Mouse (Mus musculus): ENCODE measurements around the gene Aifm2. TPM values are rescaled to one million over a fixed set of nuclear protein-coding genes. Genes with fewer than 3 reads are reported as not detected.

Aifm2 gene
- 27.7 and 29.0 TPM in 2 replicates for polyA plus RNA-seq (2012; rRNA removed)

DNA sequence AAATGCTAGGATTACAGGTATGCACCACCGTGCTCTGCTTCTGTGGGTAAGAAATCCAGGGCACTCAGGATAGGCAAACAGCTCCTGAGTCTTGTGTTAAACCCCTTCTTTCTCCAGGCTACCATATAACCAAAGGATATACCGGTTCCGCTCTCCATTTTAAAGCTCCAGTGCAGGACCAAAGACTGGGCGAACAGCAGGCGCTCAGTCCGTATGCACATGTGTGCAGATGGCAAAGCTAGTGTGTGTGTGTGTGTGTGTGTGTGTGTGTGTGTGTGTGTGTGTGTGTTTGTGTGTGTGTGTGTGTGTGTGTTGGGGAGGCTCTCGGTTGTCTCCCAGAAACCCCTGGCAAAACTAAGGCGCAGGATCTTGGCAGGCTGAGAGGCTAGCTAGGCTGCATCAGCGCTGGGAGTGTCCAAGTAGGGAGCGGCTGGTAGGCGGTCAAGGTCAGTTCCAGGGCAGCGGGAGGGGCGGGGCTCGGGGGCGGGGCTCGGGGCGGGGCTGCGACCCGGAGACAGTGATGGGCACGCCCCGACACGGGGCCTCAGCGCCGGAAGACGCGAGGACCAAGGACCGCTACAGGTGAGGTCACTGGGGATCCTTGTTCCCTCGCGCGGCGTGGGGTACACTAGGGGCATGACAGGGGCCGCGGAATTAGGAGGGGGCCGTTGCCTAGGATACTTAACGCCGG, at the start of gene Aifm2:
Aifm2 (plus strand) TSS at position 493 of the 691 bp plus-strand sequence.
- TF ChIP-seq CTCF (conservative IDR thresholded peaks at IDR 0.05; ENCODE audit: insufficient read depth, insufficient read length, low read depth, low read length), result no peak
- peak; percentile 19 for TF ChIP-seq POLR2A (IDR thresholded peaks at IDR 0.05; ENCODE audit: low read depth, low read length)
- peak; percentile 87 for DNase-seq
- H3K36me3 ChIP-seq (ENCODE audit: control insufficient read depth, insufficient read depth, low read length), result no peaks in the 10 kb centered on the region
- H3K27ac ChIP-seq (ENCODE audit: insufficient read depth, low read depth, low read length), result peak within 1 kb of the TSS; percentile 33; the same call in 1 of the 2 replicates
- 11% methylated on average over 34 of the region's 36 CpGs for WGBS
- H3K4me3 ChIP-seq (ENCODE audit: insufficient read depth, low read depth, low read length), result peak within 1 kb of the TSS; percentile 94
- H3K4me1 ChIP-seq (ENCODE audit: control insufficient read depth, insufficient read depth, low read length), result peaks cover 11% of the 10 kb centered on the region; the same call in 1 of the 2 replicates
- no peaks in the 10 kb centered on the region for H3K27me3 ChIP-seq (replicated peaks; ENCODE audit: control insufficient read depth, insufficient read depth, low read length)

DNA sequence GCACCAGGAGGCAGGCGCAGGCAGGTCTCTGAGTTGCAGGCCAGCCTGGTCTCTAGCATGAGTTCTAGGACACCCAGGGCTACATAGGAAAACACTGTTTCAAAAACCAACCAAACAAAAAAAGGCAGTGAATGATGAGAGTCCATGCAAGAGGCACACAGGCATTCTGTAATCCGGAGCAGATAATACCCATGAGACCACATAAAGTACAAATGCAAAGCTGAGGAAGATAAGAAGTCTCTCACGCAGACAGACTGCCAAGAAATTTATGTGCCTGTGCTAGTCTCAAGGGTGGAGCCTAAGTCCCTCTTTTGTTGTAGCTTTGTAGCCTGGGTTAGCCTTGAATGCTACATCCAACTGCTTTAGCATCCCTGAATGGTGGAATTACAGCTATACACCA, 49.4 kb upstream of the Aifm2 start:
- H3K27me3 ChIP-seq (replicated peaks; ENCODE audit: control insufficient read depth, insufficient read depth, low read length), result no peaks in the 10 kb centered on the region
- no peak for DNase-seq
- H3K27ac ChIP-seq (ENCODE audit: insufficient read depth, low read depth, low read length), result no peak overlapping the region
- TF ChIP-seq CTCF (conservative IDR thresholded peaks at IDR 0.05; ENCODE audit: insufficient read depth, insufficient read length, low read depth, low read length) (no peak), POLR2A (IDR thresholded peaks at IDR 0.05; ENCODE audit: low read depth, low read length) (no peak)
- H3K4me3 ChIP-seq (ENCODE audit: insufficient read depth, low read depth, low read length), result no peak overlapping the region
- WGBS, result 89% methylated on average over 3 of the region's 3 CpGs
- H3K4me1 ChIP-seq (ENCODE audit: control insufficient read depth, insufficient read depth, low read length), result no peaks in the 10 kb centered on the region
- no peaks in the 10 kb centered on the region for H3K36me3 ChIP-seq (ENCODE audit: control insufficient read depth, insufficient read depth, low read length)

DNA sequence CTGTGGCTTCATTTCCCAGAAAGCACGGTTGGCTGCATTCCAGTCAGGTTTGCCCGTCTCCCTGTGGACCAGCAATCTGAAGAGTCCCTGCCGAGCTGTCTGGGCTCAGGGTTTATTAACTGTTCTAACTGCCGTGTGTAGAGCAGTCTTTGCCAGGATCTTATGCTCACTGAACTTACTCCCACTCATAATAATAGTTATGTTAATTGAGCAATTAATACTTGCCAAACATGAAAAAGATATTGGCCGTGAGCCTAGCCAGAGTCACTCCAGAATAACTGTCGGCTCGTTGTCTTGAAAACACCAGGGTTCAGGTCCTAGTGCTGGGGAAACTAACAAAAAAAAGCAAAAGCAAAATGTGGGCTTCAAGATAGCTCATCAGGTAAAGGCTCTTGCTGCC, 45.8 kb upstream of the Aifm2 start:
- no peaks in the 10 kb centered on the region for H3K36me3 ChIP-seq (ENCODE audit: control insufficient read depth, insufficient read depth, low read length)

DNA sequence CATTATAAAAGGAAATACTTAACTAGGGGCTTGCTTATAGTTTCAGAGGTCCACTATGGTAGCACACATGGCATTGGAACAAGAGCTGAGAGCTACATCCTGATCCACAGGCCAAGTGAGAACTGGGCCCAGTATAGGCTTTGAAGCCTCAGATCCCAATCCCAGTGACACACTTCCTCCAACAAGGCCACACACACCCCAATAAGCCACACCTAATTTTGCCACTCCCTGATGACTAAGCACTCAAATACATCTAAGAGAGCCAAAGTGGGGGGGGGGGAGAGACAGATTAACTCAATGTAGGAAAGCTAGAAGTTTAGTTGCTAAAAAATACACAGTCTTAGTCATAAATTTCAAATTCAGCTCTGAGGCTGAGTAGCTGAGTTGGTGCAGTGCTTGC, 45.2 kb upstream of the Aifm2 start:
- no peaks in the 10 kb centered on the region for H3K4me1 ChIP-seq (ENCODE audit: control insufficient read depth, insufficient read depth, low read length)
- no peak overlapping the region for H3K27ac ChIP-seq (ENCODE audit: insufficient read depth, low read depth, low read length)
- H3K27me3 ChIP-seq (replicated peaks; ENCODE audit: control insufficient read depth, insufficient read depth, low read length), result no peaks in the 10 kb centered on the region
- no peak for DNase-seq
- H3K4me3 ChIP-seq (ENCODE audit: insufficient read depth, low read depth, low read length), result no peak overlapping the region
- TF ChIP-seq POLR2A (IDR thresholded peaks at IDR 0.05; ENCODE audit: low read depth, low read length) (no peak), CTCF (conservative IDR thresholded peaks at IDR 0.05; ENCODE audit: insufficient read depth, insufficient read length, low read depth, low read length) (no peak)
- H3K36me3 ChIP-seq (ENCODE audit: control insufficient read depth, insufficient read depth, low read length), result no peaks in the 10 kb centered on the region

More for the DNA sequence above, 45.8 kb upstream of the Aifm2 start:
- DNase-seq, result no peak
- Histone ChIP-seq H3K4me1 (ENCODE audit: control insufficient read depth, insufficient read depth, low read length) (no peaks in the 10 kb centered on the region), H3K4me3 (ENCODE audit: insufficient read depth, low read depth, low read length) (no peak overlapping the region), H3K27ac (ENCODE audit: insufficient read depth, low read depth, low read length) (no peak overlapping the region), H3K27me3 (replicated peaks; ENCODE audit: control insufficient read depth, insufficient read depth, low read length) (no peaks in the 10 kb centered on the region)
- TF ChIP-seq POLR2A (IDR thresholded peaks at IDR 0.05; ENCODE audit: low read depth, low read length) (no peak), CTCF (conservative IDR thresholded peaks at IDR 0.05; ENCODE audit: insufficient read depth, insufficient read length, low read depth, low read length) (no peak)
- 71% methylated on average over 7 of the region's 7 CpGs for WGBS

DNA sequence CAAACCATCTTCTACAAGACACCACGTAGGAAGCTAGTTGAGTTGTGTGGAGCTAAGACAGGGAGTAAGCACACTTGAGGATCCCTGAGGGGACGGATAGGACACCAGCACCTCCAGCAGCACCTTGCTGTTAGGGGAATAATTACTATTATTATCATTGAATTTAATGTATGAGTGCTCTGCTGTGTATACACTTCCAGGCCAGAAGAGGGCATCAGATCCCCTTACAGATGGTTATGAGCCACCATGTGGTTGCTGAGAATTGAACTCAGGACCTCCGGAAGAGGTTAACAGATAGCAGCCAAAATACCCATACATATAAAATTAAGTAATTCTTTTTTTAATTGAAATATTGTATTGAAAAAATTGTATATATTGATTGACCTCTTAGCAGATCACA, 44.3 kb upstream of the Aifm2 start:
- H3K4me1 ChIP-seq (ENCODE audit: control insufficient read depth, insufficient read depth, low read length), result no peaks in the 10 kb centered on the region
- H3K27me3 ChIP-seq (replicated peaks; ENCODE audit: control insufficient read depth, insufficient read depth, low read length), result no peaks in the 10 kb centered on the region
- H3K27ac ChIP-seq (ENCODE audit: insufficient read depth, low read depth, low read length), result no peak overlapping the region
- H3K36me3 ChIP-seq (ENCODE audit: control insufficient read depth, insufficient read depth, low read length), result no peaks in the 10 kb centered on the region
- DNase-seq, result no peak
- H3K4me3 ChIP-seq (ENCODE audit: insufficient read depth, low read depth, low read length), result no peak overlapping the region
- 97% methylated on average over 3 of the region's 3 CpGs for WGBS
- TF ChIP-seq CTCF (conservative IDR thresholded peaks at IDR 0.05; ENCODE audit: insufficient read depth, insufficient read length, low read depth, low read length), result peak; percentile 26; the same call in 1 of the 2 replicates
- TF ChIP-seq POLR2A (IDR thresholded peaks at IDR 0.05; ENCODE audit: low read depth, low read length), result no peak

DNA sequence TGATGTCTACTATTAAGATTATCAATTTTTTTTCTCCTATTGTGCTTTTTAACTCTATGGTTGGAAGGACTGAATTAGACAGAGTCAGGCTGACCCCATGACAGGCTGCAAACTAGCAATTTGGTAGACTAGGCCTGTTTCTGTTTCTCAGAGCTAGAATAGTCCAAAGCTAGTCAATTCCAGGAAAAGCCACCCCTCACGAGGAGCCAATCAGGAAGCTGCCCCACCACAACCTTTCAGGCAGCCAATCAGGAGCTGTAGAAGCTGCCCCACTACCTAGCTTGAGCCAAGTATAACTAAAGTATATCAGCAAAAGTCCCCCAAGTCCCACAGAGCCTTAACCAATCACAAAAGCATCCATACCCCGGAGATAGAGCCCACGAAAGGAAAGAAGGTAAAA, 39.1 kb upstream of the Aifm2 start:
- no peak overlapping the region for H3K4me3 ChIP-seq (ENCODE audit: insufficient read depth, low read depth, low read length)
- no peak for TF ChIP-seq POLR2A (IDR thresholded peaks at IDR 0.05; ENCODE audit: low read depth, low read length)
- no peak for TF ChIP-seq CTCF (conservative IDR thresholded peaks at IDR 0.05; ENCODE audit: insufficient read depth, insufficient read length, low read depth, low read length)
- DNase-seq, result peak; percentile 29
- H3K27ac ChIP-seq (ENCODE audit: insufficient read depth, low read depth, low read length), result no peak overlapping the region
- H3K27me3 ChIP-seq (replicated peaks; ENCODE audit: control insufficient read depth, insufficient read depth, low read length), result no peaks in the 10 kb centered on the region
- 68% methylated on average over 3 of the region's 3 CpGs for WGBS
- H3K4me1 ChIP-seq (ENCODE audit: control insufficient read depth, insufficient read depth, low read length), result no peaks in the 10 kb centered on the region
- no peaks in the 10 kb centered on the region for H3K36me3 ChIP-seq (ENCODE audit: control insufficient read depth, insufficient read depth, low read length)

DNA sequence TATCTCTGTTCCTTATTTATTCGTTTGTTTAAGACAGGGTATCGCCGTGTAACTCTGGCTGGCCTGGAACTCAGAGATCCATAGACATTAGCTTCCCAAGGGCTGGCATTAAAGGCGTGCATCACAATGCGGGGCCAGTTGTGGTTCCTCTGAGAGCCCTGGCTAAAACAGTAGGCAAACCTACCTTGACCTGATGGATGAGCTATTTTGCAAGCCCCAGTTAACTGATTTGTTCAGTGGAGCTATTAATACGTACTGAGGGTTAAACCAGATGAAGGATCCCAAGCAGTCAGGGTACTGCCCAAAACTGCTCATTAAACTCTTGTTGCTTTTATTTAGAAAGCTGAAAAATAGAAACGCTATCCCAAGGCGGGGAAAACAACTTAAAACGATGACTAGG, 35.5 kb upstream of the Aifm2 start:
- TF ChIP-seq CTCF (conservative IDR thresholded peaks at IDR 0.05; ENCODE audit: insufficient read depth, insufficient read length, low read depth, low read length) (no peak), POLR2A (IDR thresholded peaks at IDR 0.05; ENCODE audit: low read depth, low read length) (no peak)

More for the DNA sequence above, 35.5 kb upstream of the Aifm2 start:
- Histone ChIP-seq H3K4me1 (ENCODE audit: control insufficient read depth, insufficient read depth, low read length) (no peaks in the 10 kb centered on the region), H3K27ac (ENCODE audit: insufficient read depth, low read depth, low read length) (peak overlapping the region; percentile 86), H3K36me3 (ENCODE audit: control insufficient read depth, insufficient read depth, low read length) (no peaks in the 10 kb centered on the region), H3K27me3 (replicated peaks; ENCODE audit: control insufficient read depth, insufficient read depth, low read length) (no peaks in the 10 kb centered on the region), H3K4me3 (ENCODE audit: insufficient read depth, low read depth, low read length) (peak overlapping the region; percentile 66)
- 32% methylated on average over 9 of the region's 9 CpGs for WGBS
- DNase-seq, result no peak
